In genomic region chr7:73160968-73161367, GRCm38 (mm10) we compare ENCODE assay signal across 29 mouse cellular contexts.
DNase-seq lines count a peak whose midpoint lies in the region; ATAC-seq and TF ChIP-seq lines count a peak whose summit lies in the region.
"Had no signal": no experiment of that assay in that cellular context is flagged by ENCODE, and none has a peak within 500 bp of the region (broad histone marks: within the 10 kb centered on the region; RNA-seq: fewer than 3 reads in every experiment).

No protein-coding gene starts in this region.

- H3K36me3 ChIP-seq in heart, embryonic 10.5 days = no peaks in the 10 kb centered on the region
- no peaks in the 10 kb centered on the region for H3K36me3 ChIP-seq in midbrain, postnatal 0 days (ENCODE audit: insufficient read depth, low read length)
- H3K36me3 ChIP-seq in midbrain, embryonic 13.5 days = no peaks in the 10 kb centered on the region
- H3K36me3 ChIP-seq: hindbrain, embryonic 15.5 days; intestine, embryonic 15.5 days; liver, embryonic 15.5 days; neural tube, embryonic 13.5 days had no signal

- H3K4me2 ChIP-seq in midbrain, postnatal 0 days (ENCODE audit: low read depth, low read length, poor library complexity, severe bottlenecking) = no peak overlapping the region
- H3K4me2 ChIP-seq in midbrain, embryonic 13.5 days (replicated peaks) = no peak overlapping the region
- H3K4me2 ChIP-seq: heart, embryonic 11.5 days; hindbrain, embryonic 15.5 days; intestine, embryonic 15.5 days; liver, embryonic 15.5 days; lung, embryonic 14.5 days; neural tube, embryonic 13.5 days had no signal

- H3K27me3 ChIP-seq in heart, embryonic 10.5 days (ENCODE audit: insufficient read depth, poor library complexity, severe bottlenecking) = no peaks in the 10 kb centered on the region
- no peaks in the 10 kb centered on the region for H3K27me3 ChIP-seq in midbrain, postnatal 0 days (ENCODE audit: insufficient read depth, low read length)
- H3K27me3 ChIP-seq in midbrain, embryonic 13.5 days = no peaks in the 10 kb centered on the region
- H3K27me3 ChIP-seq: hindbrain, embryonic 15.5 days; intestine, embryonic 15.5 days; liver, embryonic 15.5 days; neural tube, embryonic 13.5 days had no signal

- no peak overlapping the region for H3K4me3 ChIP-seq in heart, embryonic 10.5 days
- no peak overlapping the region for H3K4me3 ChIP-seq in midbrain, postnatal 0 days (ENCODE audit: low read depth, low read length)
- no peak overlapping the region for H3K4me3 ChIP-seq in midbrain, embryonic 13.5 days (replicated peaks)
- H3K4me3 ChIP-seq: hindbrain, embryonic 15.5 days; intestine, embryonic 15.5 days; liver, embryonic 15.5 days; neural tube, embryonic 13.5 days had no signal

- intact Hi-C loops in heart, postnatal 10 days (cut with DNase I) = no loop called here

- peak; percentile 52 for DNase-seq in heart, embryonic 10.5 days (ENCODE audit: low spot score)
- no peak for DNase-seq in heart, postnatal 10 days
- no peak for DNase-seq in midbrain, postnatal 0 days (ENCODE audit: low spot score)
- DNase-seq in R1 (ENCODE audit: low read depth, low spot score) = peak; percentile 47
- DNase-seq in urinary bladder, postnatal 36 days (ENCODE audit: low spot score in 2 of 2) = no peak
- DNase-seq: adrenal gland, adult 2 months; adrenal gland, postnatal 36 days; B cell, adult 2 months; cerebellum, adult 2 months; cerebellum, postnatal 25 days; gastrocnemius, postnatal 14 days; kidney, adult 2 months; kidney, postnatal 10 days; layer of hippocampus, adult 9-11 months; liver; lung, embryonic 14.5 days; lung, postnatal 14 days; right cerebral cortex, postnatal 25 days; thymus, adult 18-20 months; thymus, postnatal 25 days had no signal

- H3K9ac ChIP-seq in midbrain, postnatal 0 days (replicated peaks; ENCODE audit: low read length, poor library complexity, severe bottlenecking) = no peak overlapping the region
- no peak overlapping the region for H3K9ac ChIP-seq in midbrain, embryonic 13.5 days (replicated peaks)
- H3K9ac ChIP-seq: hindbrain, embryonic 15.5 days; intestine, embryonic 15.5 days; liver, embryonic 15.5 days; lung, embryonic 14.5 days; neural tube, embryonic 13.5 days had no signal

- no peaks in the 10 kb centered on the region for H3K9me3 ChIP-seq in heart, embryonic 10.5 days
- no peaks in the 10 kb centered on the region for H3K9me3 ChIP-seq in midbrain, postnatal 0 days (ENCODE audit: low read length)
- H3K9me3 ChIP-seq in midbrain, embryonic 13.5 days = no peaks in the 10 kb centered on the region
- H3K9me3 ChIP-seq: hindbrain, embryonic 15.5 days; intestine, embryonic 15.5 days; liver, embryonic 15.5 days; neural tube, embryonic 13.5 days had no signal

- H3K27ac ChIP-seq in heart, embryonic 10.5 days = no peak overlapping the region
- no peak overlapping the region for H3K27ac ChIP-seq in midbrain, postnatal 0 days (ENCODE audit: low read depth, low read length)
- H3K27ac ChIP-seq in midbrain, embryonic 13.5 days = no peak overlapping the region
- H3K27ac ChIP-seq: hindbrain, embryonic 15.5 days; intestine, embryonic 15.5 days; liver, embryonic 15.5 days; neural tube, embryonic 13.5 days had no signal

- TF ChIP-seq CTCF in midbrain, postnatal 0 days (IDR thresholded peaks at IDR 0.05) = peak; percentile 10; the same call in 1 of the 2 replicates

- no peak for ATAC-seq in midbrain, postnatal 0 days (ENCODE audit: low FRiP score)
- no peak for ATAC-seq in midbrain, embryonic 13.5 days
- no peak for ATAC-seq in inflammation-experienced regulatory T-cells, adult 6 months
- ATAC-seq: activated CD4-positive, CD25-positive, alpha-beta regulatory T cell, adult 4 months; forebrain, embryonic 16.5 days; intestine, embryonic 15.5 days had no signal

- H3K4me1 ChIP-seq in heart, embryonic 10.5 days = no peaks in the 10 kb centered on the region
- no peaks in the 10 kb centered on the region for H3K4me1 ChIP-seq in midbrain, postnatal 0 days (ENCODE audit: insufficient read depth, low read length)
- peaks cover 4% of the 10 kb centered on the region; the same call in 1 of the 2 replicates for H3K4me1 ChIP-seq in midbrain, embryonic 13.5 days (replicated peaks)
- H3K4me1 ChIP-seq: liver, embryonic 15.5 days had no signal

- WGBS in heart, embryonic 10.5 days = 77% methylated on average over 8 of the region's 8 CpGs
- WGBS in midbrain, postnatal 0 days = 81% methylated on average over 8 of the region's 8 CpGs
- WGBS in midbrain, embryonic 13.5 days = 79% methylated on average over 8 of the region's 8 CpGs

Comparison
In these comparisons a context has a peak if more than half of its experiments do, and no peak if none do; other contexts are left out.
1. DNase-seq: peak in heart, embryonic 10.5 days (single experiment) and R1 (single experiment); none in heart, postnatal 10 days (0 of 2), midbrain, postnatal 0 days (single experiment) and urinary bladder, postnatal 36 days (0 of 2).